Mouse (Mus musculus) forelimb bud, embryonic 11.5 days (tissue): ENCODE results near the gene Rrp12.
"Not testable (repeated sequence)": the region's sequence is repeated elsewhere in the genome, so short reads cannot be mapped to it uniquely, and the experiment has no call there.

Experiments
- DNase-seq: peaks from one replicate; pipeline ENCODE4 v3.0.0-alpha.2; 2012; ENCODE audit warnings: low read depth, low spot score

Rrp12 gene

DNA sequence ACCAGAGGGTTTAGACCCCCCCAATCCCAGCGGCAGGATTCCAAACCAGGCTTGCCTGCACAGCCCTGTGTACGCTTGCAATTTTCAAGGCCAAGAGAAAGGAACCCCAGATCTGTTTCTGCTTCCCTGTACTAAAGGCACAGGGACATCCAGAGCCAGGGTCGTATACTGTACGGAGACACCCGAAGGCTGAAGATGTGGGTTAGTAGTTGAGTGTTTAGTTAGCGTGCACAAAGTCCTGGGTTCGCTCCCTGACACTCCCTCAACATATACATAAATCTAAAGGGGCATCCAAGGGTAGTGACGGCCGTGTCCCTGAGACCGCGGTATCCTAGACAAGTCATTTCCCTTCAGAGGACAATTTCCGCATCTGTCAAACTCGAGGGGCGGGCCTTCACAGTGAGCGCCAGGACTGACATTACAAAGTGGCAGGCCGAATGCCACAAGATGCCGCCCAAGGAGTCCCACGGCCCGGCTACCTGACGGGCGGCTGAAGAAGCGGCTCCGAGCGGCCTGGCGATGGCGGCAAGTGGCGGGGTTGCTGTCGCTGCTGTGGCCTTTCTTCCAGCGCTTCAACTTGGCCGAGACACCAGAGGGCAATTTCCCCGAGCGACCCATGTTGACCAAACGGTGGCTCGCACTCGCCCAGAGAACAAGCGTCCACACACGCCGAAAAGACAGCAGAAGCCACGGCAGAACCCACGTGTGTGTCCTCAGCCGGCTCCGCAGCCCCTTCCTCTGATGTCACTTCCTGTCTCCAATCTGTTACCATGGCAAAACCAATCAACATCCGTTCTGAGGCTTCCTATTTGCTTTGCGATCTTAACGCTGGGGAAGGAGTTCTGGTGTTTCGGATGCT lies at the start of gene Rrp12:
TSS of gene Rrp12 (minus strand) at position 714 of the 859 bp plus-strand sequence.
- peak; percentile 91 for DNase-seq

- no peak for DNase-seq
These were observed 47.9 kb upstream of the Rrp12 start for GRCm38 (mm10) chr19:41943841-41944240.

- DNase-seq: no peak
These were observed 42.6 kb upstream of the Rrp12 start for GRCm38 (mm10) chr19:41938539-41938938.

GRCm38 (mm10) chr19:41935921-41936320 lies 39.9 kb upstream of the Rrp12 start:
- DNase-seq: no peak

GRCm38 (mm10) chr19:41934124-41934523 lies 38.2 kb upstream of the Rrp12 start:
- DNase-seq: no peak

DNA sequence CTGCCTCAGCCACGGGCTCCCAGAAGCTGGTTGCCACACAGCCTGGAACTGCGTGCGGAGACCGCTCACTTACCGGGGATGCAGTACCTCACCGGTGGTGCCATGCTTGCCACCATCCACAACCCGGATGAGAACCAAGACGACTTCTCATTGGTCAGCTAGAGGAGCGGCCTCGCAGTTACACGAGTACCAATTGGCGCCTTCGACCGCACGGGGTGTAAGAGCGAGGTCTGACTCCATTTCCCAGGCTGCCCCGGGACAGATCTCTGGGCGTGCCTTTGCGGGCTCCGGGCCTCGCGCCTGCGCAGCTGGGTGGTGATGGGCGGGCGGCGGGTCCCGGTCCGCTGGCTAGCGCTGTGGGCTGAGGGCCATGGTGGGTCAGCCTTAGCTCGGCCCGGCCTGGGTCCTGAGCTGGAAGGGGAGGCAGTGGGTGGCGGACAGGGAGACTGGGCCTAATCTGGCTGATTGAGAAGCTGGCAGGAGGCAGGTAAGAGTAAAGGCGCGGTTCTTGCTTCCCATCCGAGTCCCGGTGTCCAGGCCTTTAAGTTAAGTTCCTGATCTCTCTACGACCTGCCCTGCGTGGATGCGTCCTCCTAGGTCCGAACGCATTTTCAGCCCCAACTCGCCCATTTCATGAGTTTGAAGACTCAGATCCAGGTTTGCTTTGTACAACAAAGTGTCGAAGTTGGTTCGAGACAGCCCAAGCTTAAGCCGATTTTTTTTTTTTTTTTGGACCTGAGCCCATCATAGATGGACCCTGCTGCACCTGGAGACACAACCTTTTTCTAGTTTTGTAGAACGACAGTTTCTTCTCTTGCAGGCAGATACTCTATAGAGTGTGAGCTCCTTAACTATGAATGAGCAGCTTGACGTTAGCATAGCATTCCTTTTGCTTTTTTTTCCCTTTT lies 37.5 kb upstream of the Rrp12 start, which contains the start of the genes Exosc1 and Zdhhc16:
TSS of gene Exosc1 (minus strand) at position 245 of the 908 bp plus-strand sequence.
TSS of gene Zdhhc16 (plus strand) at position 302 of the 908 bp plus-strand sequence.
- peak; percentile 97 for DNase-seq

GRCm38 (mm10) chr19:41932686-41933085 lies 36.7 kb upstream of the Rrp12 start:
- no peak for DNase-seq

DNA sequence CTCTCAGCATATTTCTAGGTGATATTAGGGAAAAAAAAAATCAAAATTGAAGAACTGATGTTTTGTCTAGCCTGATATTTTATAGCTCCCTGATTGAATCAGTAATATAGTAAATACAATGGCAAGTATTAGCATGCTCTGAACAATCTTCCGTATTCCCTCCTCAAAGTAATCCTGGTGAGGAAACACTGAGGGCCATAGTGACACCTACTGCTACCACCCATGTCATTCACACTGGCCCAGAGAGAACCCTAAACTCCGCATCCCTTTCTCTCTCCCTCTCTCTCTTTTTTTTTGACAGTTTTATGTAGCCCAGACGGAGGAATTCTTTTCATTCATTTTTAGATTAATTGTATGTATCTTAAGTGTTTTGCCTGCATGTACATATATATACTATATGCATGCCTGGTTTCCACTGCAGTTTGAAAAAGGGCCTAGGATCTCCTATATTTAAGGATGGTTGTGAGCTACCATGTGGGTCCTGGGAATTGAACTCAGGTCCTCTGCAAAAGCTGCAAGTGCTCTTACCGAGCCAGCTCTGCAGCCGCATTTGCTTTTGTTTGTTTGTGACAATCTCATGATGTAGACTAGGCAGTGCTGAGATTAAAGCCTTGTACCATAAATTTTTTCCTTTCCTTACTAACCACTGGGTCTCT lies 24.6 kb upstream of the Rrp12 start:
- DNase-seq: no peak

- no peak for DNase-seq
These were observed 23.5 kb upstream of the Rrp12 start for GRCm38 (mm10) chr19:41919471-41919870.

- DNase-seq: no peak
These were observed 20.9 kb upstream of the Rrp12 start for GRCm38 (mm10) chr19:41916853-41917252.

GRCm38 (mm10) chr19:41915294-41915693 lies 19.3 kb upstream of the Rrp12 start:
- no peak for DNase-seq

DNA sequence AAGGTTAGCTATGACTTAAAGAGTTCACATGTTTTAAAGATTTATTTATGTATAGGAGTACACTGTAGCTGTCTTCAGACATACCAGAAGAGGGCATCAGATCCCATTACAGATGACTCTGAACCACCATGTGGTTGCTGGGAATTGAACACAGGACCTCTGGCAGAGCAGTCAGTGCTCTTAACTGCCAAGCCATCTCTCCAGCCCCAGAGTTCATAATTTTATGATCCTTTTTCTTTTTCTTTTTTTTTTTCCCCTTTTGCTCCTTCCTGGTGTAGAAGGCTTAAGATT lies 18.6 kb upstream of the Rrp12 start:
- not testable (repeated sequence) for DNase-seq

- no peak for DNase-seq
These were observed 18.0 kb upstream of the Rrp12 start for GRCm38 (mm10) chr19:41913774-41914591.

- DNase-seq: no peak
These were observed 16.4 kb upstream of the Rrp12 start for GRCm38 (mm10) chr19:41912121-41913080.

DNA sequence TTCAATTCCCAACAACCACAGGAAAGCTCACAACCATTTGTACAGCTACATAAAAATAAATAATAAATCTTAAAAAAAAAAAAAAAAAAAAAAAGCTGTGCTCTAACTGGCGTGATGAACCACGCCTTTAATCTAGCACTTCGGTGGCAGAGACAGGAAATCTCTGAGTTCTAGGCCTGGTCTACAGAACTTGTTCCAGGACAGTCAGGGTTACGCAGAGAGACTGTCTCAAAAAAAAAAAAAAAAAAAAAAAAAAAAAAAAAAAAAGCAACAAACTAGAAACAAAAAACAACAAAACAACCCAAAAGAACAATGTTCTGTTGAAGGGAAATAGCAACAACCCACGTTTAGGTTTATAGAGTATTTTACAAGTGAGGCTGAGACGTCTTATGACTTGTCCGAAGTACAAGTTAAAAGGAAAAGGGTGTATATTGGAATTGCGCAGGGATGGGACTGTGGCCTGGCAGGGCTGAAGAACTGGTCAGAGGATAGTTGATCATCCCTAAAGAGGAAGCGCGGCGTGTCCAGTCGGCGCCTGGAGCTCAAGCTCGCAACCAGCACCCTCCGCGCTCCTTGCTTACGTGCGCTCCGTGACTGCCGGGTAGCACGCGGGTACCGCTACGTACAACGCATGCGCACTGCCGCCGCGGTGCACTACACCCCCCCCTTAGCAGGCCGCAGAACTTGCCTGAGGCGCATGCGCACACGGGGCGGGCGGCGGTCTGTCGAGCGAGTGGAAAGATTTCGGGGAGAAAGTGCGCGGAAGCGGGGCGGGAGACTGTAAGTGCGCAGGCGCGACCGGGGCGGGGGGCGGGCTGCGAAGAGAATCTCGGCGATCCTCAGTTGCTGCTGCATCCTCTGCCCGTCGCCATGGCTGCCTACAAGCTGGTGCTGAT lies 15.5 kb upstream of the Rrp12 start, which contains the start of gene Pgam1:
TSS of gene Pgam1 (plus strand) at position 746 of the 896 bp plus-strand sequence.
- peak; percentile 97 for DNase-seq

GRCm38 (mm10) chr19:41910396-41910795 lies 14.4 kb upstream of the Rrp12 start:
- DNase-seq: no peak

- no peak for DNase-seq
These were observed 12.8 kb upstream of the Rrp12 start for GRCm38 (mm10) chr19:41908736-41909135.

GRCm38 (mm10) chr19:41907079-41907760 lies 11.2 kb upstream of the Rrp12 start:
- DNase-seq: no peak
